Mouse (Mus musculus): Measurements from ENCODE around the gene Bnip3.

- TF ChIP-seq CTCF (IDR thresholded peaks at IDR 0.05; ENCODE audit: insufficient read depth, low read depth, low read length), result no peak
- TF ChIP-seq POLR2A (IDR thresholded peaks at IDR 0.05; ENCODE audit: insufficient read depth, low read depth, low read length), result no peak
These were observed 36.3 kb upstream of the Bnip3 start for GRCm38 (mm10) chr7:138945668-138946067.

Measured in olfactory bulb, adult 2 months (tissue).